Mouse (Mus musculus) neutrophil, adult 5-6 weeks (primary cell): Measurements from ENCODE around the gene Igfbp2. TPM values are rescaled to one million over a fixed set of nuclear protein-coding genes. Genes with fewer than 3 reads are reported as not detected.

Experiments used
- ATAC-seq: fragments of 151-379, 151-347 bp; 2 replicates; pipeline ENCODE4 v1.8.0; 2017; ENCODE audit warnings: mild to moderate bottlenecking, moderate TSS enrichment; ENCODE audit not compliant: insufficient number of reproducible peaks, poor library complexity, low FRiP score, severe bottlenecking; ENCODE audit errors: extremely low read depth
- total RNA-seq: library from RNA; stranded (forward); fragments of 200-1000 nt; gene quantifications from 2 replicates; pipeline ENCODE4 v1.2.3, GENCODE M21; 2017

The Igfbp2 gene
- total RNA-seq, 1 experiment from 2014 or later, result not detected

- no peak for ATAC-seq
Observed at GRCm38 (mm10) chr1:72813089-72813638, 11.1 kb upstream of the Igfbp2 start.

- no peak for ATAC-seq
Observed at GRCm38 (mm10) chr1:72813639-72814403, 10.5 kb upstream of the Igfbp2 start.

- ATAC-seq, result no peak
Observed at GRCm38 (mm10) chr1:72815184-72815583, 9.1 kb upstream of the Igfbp2 start.

- ATAC-seq, result no peak
Observed at GRCm38 (mm10) chr1:72815616-72816015, 8.7 kb upstream of the Igfbp2 start.

GRCm38 (mm10) chr1:72819995-72820394 is 4.3 kb upstream of the Igfbp2 start:
- ATAC-seq, result no peak

- no peak for ATAC-seq
Observed at GRCm38 (mm10) chr1:72822893-72823292, 1.4 kb upstream of the Igfbp2 start.

GRCm38 (mm10) chr1:72824707-72825101 is 401 bp downstream of the Igfbp2 start:
- ATAC-seq, result no peak

- ATAC-seq, result no peak
Observed at GRCm38 (mm10) chr1:72825286-72825685, 983 bp downstream of the Igfbp2 start.

- no peak for ATAC-seq
Observed at GRCm38 (mm10) chr1:72825921-72826320, 1.6 kb downstream of the Igfbp2 start.

GRCm38 (mm10) chr1:72826446-72826845 is 2.1 kb downstream of the Igfbp2 start:
- no peak for ATAC-seq

GRCm38 (mm10) chr1:72826931-72827330 is 2.6 kb downstream of the Igfbp2 start:
- ATAC-seq, result no peak

GRCm38 (mm10) chr1:72827411-72828315 is 3.4 kb downstream of the Igfbp2 start:
- no peak for ATAC-seq

- ATAC-seq, result no peak
Observed at GRCm38 (mm10) chr1:72828843-72829242, 4.5 kb downstream of the Igfbp2 start.

GRCm38 (mm10) chr1:72830485-72830884 is 6.2 kb downstream of the Igfbp2 start:
- ATAC-seq, result no peak

GRCm38 (mm10) chr1:72832715-72833153 is 8.4 kb downstream of the Igfbp2 start:
- ATAC-seq, result no peak

GRCm38 (mm10) chr1:72833563-72833962 is 9.3 kb downstream of the Igfbp2 start:
- ATAC-seq, result no peak

- ATAC-seq, result no peak
Observed at GRCm38 (mm10) chr1:72839356-72839755, 15.1 kb downstream of the Igfbp2 start.

- no peak for ATAC-seq
Observed at GRCm38 (mm10) chr1:72839791-72840190, 15.5 kb downstream of the Igfbp2 start.

GRCm38 (mm10) chr1:72842666-72843459 is 18.6 kb downstream of the Igfbp2 start:
- no peak for ATAC-seq
